Mouse (Mus musculus) midbrain, embryonic 11.5 days (tissue): ENCODE data around the gene Zfp36l1. TPM values are rescaled to one million over a fixed set of nuclear protein-coding genes. Genes with fewer than 3 reads are reported as not detected.

Experiments used
- ATAC-seq: fragments of 200-750 bp; cut with Nextera tagmentation; 2 replicates; pipeline ENCODE4 v1.8.0; 2017; ENCODE audit warnings: moderate TSS enrichment, moderate library complexity; ENCODE audit not compliant: low FRiP score
- DNase-seq: peaks from one replicate; pipeline ENCODE4 v3.0.0; 2015; ENCODE audit warnings: low spot score; ENCODE audit errors: missing footprints
- H3K27ac ChIP-seq: fragments of 300-500 bp; sonication (generic); 2 replicates; pipeline ENCODE4 v1.5.1; 2014; ENCODE audit warnings: low read depth, low read length
- H3K27me3 ChIP-seq: fragments of 300-500 bp; sonication (generic); 2 replicates; pipeline ENCODE4 v1.6.1; 2014; ENCODE audit warnings: mild to moderate bottlenecking, low read length, moderate library complexity, mixed read lengths; ENCODE audit not compliant: control insufficient read depth, insufficient read depth
- H3K36me3 ChIP-seq: fragments of 300-500 bp; sonication (generic); 2 replicates; pipeline ENCODE4 v1.6.1; 2014; ENCODE audit warnings: mild to moderate bottlenecking, low read length, moderate library complexity, mixed read lengths; ENCODE audit not compliant: control insufficient read depth, insufficient read depth
- H3K4me1 ChIP-seq: fragments of 300-500 bp; sonication (generic); 2 replicates; pipeline ENCODE4 v1.6.1; 2014; ENCODE audit warnings: low read length; ENCODE audit not compliant: control insufficient read depth, insufficient read depth
- H3K4me2 ChIP-seq: fragments of 300-500 bp; sonication (generic); 2 replicates; pipeline ENCODE4 v1.6.1; 2014; ENCODE audit warnings: mild to moderate bottlenecking, moderate library complexity
- H3K4me3 ChIP-seq: fragments of 300-500 bp; sonication (generic); 2 replicates; pipeline ENCODE4 v1.5.1; 2014; ENCODE audit warnings: low read depth, low read length
- H3K9ac ChIP-seq: fragments of 300-500 bp; sonication (generic); 2 replicates; pipeline ENCODE4 v1.6.1; 2014; ENCODE audit warnings: low read length
- H3K9me3 ChIP-seq: fragments of 300-500 bp; sonication (generic); 2 replicates; pipeline ENCODE4 v1.6.1; 2016; ENCODE audit warnings: low read length; ENCODE audit not compliant: control insufficient read depth
- WGBS: fragments of 180-500 bp; shearing (Covaris S2); extraction: QIAGEN DNeasy Blood & Tissue Kit; methylation state at CpG from one replicate; pipeline ENCODE4 v1.1.7; 2014; 5-methylcytosine and 5-hydroxymethylcytosine counted together
- polyA plus RNA-seq: library from polyadenylated mRNA; unstranded; fragments of >200 nt; fragmentation: Nextera tagmentation; extraction: Ambion mirVana; gene quantifications from 2 replicates; pipeline ENCODE4 v1.2.1, GENCODE M21; 2014

The Zfp36l1 gene
- polyA plus RNA-seq, 1 experiment from 2014 or later, result 165 TPM

DNA sequence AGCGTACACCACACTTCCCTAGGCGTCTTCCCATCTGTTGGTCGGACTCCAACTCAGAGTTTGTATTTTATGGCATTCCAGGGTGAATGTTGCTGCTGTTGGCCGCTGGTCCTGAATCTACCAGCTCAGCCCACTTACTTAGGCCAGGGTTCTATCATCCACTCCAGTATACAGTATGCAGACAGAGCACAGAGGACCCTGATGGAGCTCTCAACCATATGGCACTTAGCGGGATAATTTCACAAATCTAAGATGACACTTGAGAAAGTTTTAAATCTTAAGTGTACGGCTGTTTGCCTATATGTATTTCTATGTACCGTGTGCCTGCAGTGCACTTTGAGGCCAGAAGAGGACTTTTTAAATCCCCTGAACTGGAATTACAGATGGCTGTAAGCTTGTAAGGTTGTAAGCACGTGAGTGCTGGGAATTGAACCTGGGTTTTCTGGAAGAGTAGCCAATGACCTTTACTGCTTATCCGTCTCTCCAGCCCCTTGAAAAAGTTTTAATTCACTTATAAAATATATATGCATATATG, 20.3 kb upstream of the Zfp36l1 start:
- no peak overlapping the region for H3K4me3 ChIP-seq
- peaks cover 21% of the 10 kb centered on the region for H3K4me1 ChIP-seq
- peak; percentile 28 for ATAC-seq
- no peak overlapping the region for H3K4me2 ChIP-seq
- WGBS, result 43% methylated on average over 9 of the region's 9 CpGs
- H3K9me3 ChIP-seq, result no peaks in the 10 kb centered on the region
- H3K36me3 ChIP-seq, result no peaks in the 10 kb centered on the region
- no peak overlapping the region for H3K9ac ChIP-seq
- no peaks in the 10 kb centered on the region for H3K27me3 ChIP-seq
- DNase-seq, result no peak
- H3K27ac ChIP-seq, result no peak overlapping the region

DNA sequence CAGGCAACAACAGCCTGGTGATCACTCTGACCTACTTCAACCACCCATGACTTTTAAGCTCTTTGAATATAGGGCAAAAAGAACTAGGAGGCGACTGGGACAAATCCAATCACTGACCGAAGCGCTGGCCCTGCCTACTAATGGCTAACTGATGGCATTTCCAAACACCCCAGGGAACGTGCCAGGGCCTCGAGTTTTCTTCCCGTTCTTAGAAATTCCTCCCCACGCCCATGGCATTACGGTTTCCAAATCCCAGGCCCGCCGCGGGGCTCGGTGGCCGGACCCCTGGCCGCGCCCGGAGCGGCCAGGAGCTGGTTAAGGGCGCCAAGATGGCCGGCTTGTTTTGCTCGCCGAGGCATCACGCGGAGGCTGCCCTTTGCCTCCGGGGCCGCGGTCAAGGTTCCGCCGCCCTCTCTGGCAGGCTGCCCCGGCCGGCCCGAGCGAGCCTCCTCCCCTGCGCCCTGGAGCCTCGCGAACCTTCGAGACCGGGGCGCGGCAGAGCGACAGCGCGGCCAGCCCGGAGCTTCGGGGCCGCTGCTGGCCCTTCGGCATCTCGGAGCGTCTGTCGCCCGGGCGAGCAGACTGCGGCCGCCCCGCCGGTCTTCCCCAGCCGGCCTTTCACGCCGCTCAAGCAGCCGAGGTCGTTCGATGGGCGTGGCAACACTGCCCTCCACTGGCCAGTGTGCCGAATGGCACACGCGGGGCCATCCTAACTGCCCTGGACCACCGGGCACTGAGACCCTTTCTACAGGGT, 19.6 kb upstream of the Zfp36l1 start:
- peak overlapping the region; percentile 94 for H3K9ac ChIP-seq
- peak overlapping the region; percentile 95 for H3K27ac ChIP-seq
- peaks cover 21% of the 10 kb centered on the region for H3K4me1 ChIP-seq
- no peaks in the 10 kb centered on the region for H3K9me3 ChIP-seq
- peak overlapping the region; percentile 70 for H3K4me2 ChIP-seq
- peak overlapping the region; percentile 55 for H3K4me3 ChIP-seq
- no peaks in the 10 kb centered on the region for H3K27me3 ChIP-seq
- H3K36me3 ChIP-seq, result no peaks in the 10 kb centered on the region
- peak; percentile 90 for ATAC-seq
- WGBS, result under 1% methylated on average over 66 of the region's 66 CpGs
- peak; percentile 98 for DNase-seq

DNA sequence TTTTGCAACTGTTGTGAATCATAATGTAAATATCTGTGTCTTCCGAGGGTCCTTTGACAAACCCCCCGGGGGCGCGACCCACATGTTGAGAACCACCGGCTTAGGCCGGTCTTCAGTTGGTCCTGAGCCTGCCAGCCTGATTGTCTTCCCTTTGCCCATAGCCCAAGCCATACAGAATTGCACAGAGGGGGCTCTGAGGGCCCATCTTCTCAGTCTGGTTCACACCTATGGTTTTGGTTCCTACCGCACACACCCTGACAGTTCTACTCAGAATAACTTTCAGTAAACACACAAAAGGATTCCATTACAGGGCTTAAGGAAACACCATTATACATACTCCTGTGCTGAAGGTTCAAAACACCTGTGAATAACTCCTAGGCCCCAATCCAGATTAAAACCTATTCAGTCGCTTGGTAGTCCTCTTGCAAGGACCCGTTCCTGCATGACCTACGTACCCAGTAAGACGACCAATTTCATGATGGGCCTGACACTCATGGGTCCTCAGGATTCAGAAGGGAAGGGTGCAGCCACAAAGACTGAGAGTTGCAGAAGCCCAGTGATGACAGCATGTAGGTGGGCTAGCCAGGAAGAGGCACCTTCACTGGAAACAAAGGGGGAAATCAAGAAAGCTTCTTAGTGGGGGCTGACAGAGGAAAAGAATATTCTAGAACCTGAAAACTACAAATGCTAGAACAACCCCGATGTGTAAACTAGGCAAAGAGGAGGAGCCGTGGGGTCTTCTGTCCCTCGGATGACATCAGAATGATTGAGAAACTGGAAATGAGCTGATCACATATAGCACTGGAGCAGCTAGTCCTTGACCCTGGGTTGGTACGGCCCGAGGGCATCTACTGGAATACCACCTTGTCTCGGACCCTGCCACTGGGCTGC, 18.8 kb upstream of the Zfp36l1 start:
- peak; percentile 4; the same call in 1 of the 2 replicates for ATAC-seq
- H3K4me2 ChIP-seq, result peak overlapping the region; percentile 70
- no peaks in the 10 kb centered on the region for H3K9me3 ChIP-seq
- H3K27me3 ChIP-seq, result no peaks in the 10 kb centered on the region
- peaks cover 21% of the 10 kb centered on the region for H3K4me1 ChIP-seq
- DNase-seq, result peak; percentile 87
- H3K9ac ChIP-seq, result peak overlapping the region; percentile 94
- peak overlapping the region; percentile 95 for H3K27ac ChIP-seq
- peak overlapping the region; percentile 55; the same call in 1 of the 2 replicates for H3K4me3 ChIP-seq
- no peaks in the 10 kb centered on the region for H3K36me3 ChIP-seq
- WGBS, result 58% methylated on average over 17 of the region's 17 CpGs

DNA sequence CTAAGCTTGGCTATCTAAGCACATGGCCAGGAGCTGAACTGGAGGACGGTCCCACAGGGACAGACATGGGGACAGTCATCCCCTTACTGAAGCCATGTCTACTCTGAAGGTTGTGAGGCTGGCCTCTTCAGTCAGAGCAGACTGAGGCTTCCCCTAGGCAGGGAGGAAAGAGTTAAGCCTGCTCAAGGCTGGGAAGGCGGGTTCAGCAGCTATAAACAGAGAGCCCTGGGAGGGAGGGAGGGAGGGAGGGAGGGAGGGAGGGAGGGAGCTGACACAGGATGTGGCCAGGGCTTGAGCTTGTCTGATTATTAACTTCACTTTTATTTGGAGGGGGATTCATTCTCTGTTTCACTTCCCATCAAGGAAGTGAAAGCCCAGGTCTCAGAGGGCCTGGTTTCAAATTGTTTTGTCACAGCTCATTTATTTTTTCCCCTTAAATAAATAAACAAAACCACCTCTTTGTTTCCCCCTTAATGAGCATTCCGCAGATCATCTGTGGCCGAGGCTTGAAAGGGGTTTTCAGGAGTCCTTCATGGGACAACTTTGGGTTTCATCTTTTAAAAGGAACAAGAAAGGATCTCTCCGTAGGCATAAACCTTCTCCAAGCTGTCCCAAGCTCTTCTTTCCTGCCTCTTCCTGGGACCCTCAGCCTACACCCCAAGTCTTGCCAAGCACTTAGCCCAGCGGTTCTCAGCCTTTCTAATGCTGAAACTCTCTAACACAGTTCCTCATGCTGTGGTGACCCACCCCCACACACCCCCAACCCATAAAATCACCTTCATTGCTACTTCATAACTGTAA, 17.9 kb upstream of the Zfp36l1 start:
- Histone ChIP-seq H3K4me2 (peak overlapping the region; percentile 10; the same call in 1 of the 2 replicates), H3K27me3 (no peaks in the 10 kb centered on the region), H3K9ac (peak overlapping the region; percentile 94; the same call in 1 of the 2 replicates), H3K36me3 (no peaks in the 10 kb centered on the region), H3K4me3 (no peak overlapping the region), H3K9me3 (no peaks in the 10 kb centered on the region), H3K27ac (peak overlapping the region; percentile 10; the same call in 1 of the 2 replicates), H3K4me1 (peaks cover 21% of the 10 kb centered on the region)
- WGBS, result 10% methylated on average over 6 of the region's 6 CpGs
- ATAC-seq (peak; percentile 68), DNase-seq (peak; percentile 93)

DNA sequence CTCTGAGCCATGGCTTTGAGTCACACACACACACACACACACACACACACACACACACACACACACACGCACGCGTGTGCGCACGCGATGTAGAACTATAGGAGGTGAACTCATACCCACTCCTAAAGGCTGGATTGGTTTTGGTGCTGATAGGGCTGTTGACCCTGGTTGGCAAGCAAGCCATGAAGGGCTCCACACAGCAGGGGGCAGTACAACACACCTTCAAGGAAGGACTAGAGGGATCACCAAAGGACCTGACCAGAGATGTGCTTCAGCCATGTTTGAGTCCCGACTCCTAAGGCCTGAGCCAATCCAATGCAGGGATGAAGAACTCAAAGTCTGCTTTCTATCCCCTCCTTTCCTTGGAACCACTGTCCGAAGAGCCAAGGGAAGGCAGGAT, 16.7 kb upstream of the Zfp36l1 start:
- ATAC-seq (no peak), DNase-seq (no peak)
- no peaks in the 10 kb centered on the region for H3K9me3 ChIP-seq
- H3K27me3 ChIP-seq, result no peaks in the 10 kb centered on the region
- no peaks in the 10 kb centered on the region for H3K36me3 ChIP-seq
- H3K4me1 ChIP-seq, result peaks cover 21% of the 10 kb centered on the region
- H3K27ac ChIP-seq, result no peak overlapping the region
- WGBS, result 96% methylated on average over 8 of the region's 8 CpGs
- no peak overlapping the region for H3K4me3 ChIP-seq
- no peak overlapping the region for H3K9ac ChIP-seq
- no peak overlapping the region for H3K4me2 ChIP-seq

- ATAC-seq, result no peak
- 94% methylated on average over 5 of the region's 5 CpGs for WGBS
- H3K9ac ChIP-seq, result no peak overlapping the region
These were observed 14.5 kb upstream of the Zfp36l1 start for GRCm38 (mm10) chr12:80127191-80127762.

DNA sequence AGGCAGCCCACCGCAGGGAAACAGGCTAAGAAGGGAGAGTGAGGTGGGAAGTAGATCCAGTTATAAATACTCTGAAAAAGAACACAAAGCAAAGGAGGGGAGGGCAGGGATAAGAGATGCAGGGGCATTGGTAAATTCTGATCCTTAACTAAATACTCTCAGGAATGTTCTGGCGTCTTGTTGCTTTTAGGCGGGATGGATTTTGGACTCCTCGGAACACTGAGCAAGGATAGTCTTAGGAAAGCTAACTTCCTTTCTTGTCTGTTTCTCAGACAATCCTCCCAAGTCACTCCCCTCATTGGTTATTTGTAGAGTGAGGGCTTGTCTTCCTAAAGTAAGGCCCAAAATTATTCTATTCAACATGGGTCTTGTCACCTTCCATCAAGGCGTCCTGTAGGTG, 12.5 kb upstream of the Zfp36l1 start:
- Histone ChIP-seq H3K9me3 (no peaks in the 10 kb centered on the region), H3K4me2 (no peak overlapping the region), H3K4me1 (peaks cover 6% of the 10 kb centered on the region; the same call in 1 of the 2 replicates), H3K27ac (no peak overlapping the region), H3K27me3 (no peaks in the 10 kb centered on the region), H3K9ac (no peak overlapping the region), H3K36me3 (peaks cover 2% of the 10 kb centered on the region; the same call in 1 of the 2 replicates), H3K4me3 (no peak overlapping the region)
- ATAC-seq (no peak), DNase-seq (no peak)
- WGBS, result 87% methylated on average over 5 of the region's 5 CpGs

More at GRCm38 (mm10) chr12:80127191-80127762, 14.5 kb upstream of the Zfp36l1 start:
- H3K9me3 ChIP-seq, result no peaks in the 10 kb centered on the region
- no peak overlapping the region for H3K27ac ChIP-seq
- no peaks in the 10 kb centered on the region for H3K27me3 ChIP-seq
- peaks cover 24% of the 10 kb centered on the region for H3K4me1 ChIP-seq
- DNase-seq, result no peak
- no peak overlapping the region for H3K4me2 ChIP-seq
- no peak overlapping the region for H3K4me3 ChIP-seq
- H3K36me3 ChIP-seq, result peaks cover 2% of the 10 kb centered on the region; the same call in 1 of the 2 replicates

DNA sequence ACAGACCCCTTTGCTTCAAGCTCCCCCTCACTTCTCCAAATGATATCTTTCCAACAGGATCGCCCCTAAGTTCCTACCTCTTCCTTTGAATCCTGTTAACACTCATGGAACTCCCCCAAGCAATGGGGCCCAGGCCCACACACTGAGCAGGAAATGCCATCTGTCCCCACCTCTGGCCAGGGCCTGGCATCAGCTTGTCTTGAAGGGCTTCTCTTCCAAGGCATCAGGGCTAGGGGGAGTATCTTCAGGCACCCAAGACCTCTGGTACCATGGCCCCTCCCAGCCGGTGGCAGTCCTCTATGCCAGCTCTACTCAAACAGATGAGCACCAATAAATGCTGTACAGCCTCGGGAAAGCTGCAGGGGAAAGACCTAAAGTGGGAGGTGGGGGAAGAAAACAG, 11.9 kb upstream of the Zfp36l1 start:
- Histone ChIP-seq H3K27ac (no peak overlapping the region), H3K36me3 (peaks cover 2% of the 10 kb centered on the region; the same call in 1 of the 2 replicates), H3K9ac (no peak overlapping the region), H3K4me3 (no peak overlapping the region), H3K9me3 (no peaks in the 10 kb centered on the region), H3K27me3 (no peaks in the 10 kb centered on the region), H3K4me1 (0 out of 2 replicates have a peak, but pooled peaks cover 3% of the 10 kb centered on the region), H3K4me2 (no peak overlapping the region)
- ATAC-seq, result no peak
- DNase-seq, result no peak
- 91% methylated on average over 3 of the region's 3 CpGs for WGBS
